Mouse (Mus musculus) heart, embryonic 12.5 days (tissue): Measurements from ENCODE around the gene Abcg1. TPM values are rescaled to one million over a fixed set of nuclear protein-coding genes. Genes with fewer than 3 reads are reported as not detected.
A peak's percentile ranks its signal among the peaks of the same experiment; 100 is the strongest.

Experiments used
- ATAC-seq: fragments of 200-750 bp; cut with Nextera tagmentation; 2 replicates; pipeline ENCODE4 v1.8.0; 2017; ENCODE audit warnings: moderate TSS enrichment, moderate library complexity; ENCODE audit not compliant: insufficient number of reproducible peaks, low FRiP score
- H3K27ac ChIP-seq: fragments of 300-500 bp; sonication (generic); 2 replicates; pipeline ENCODE4 v1.5.1; 2016; ENCODE audit warnings: mild to moderate bottlenecking, moderate library complexity; ENCODE audit not compliant: poor library complexity, severe bottlenecking
- H3K27me3 ChIP-seq: fragments of 300-500 bp; sonication (generic); replicated peaks from 2 replicates; pipeline ENCODE4 v1.6.1; 2016; ENCODE audit warnings: mild to moderate bottlenecking, moderate library complexity
- H3K36me3 ChIP-seq: fragments of 300-500 bp; sonication (generic); 2 replicates; pipeline ENCODE4 v1.6.1; 2016; ENCODE audit warnings: mild to moderate bottlenecking, moderate library complexity
- H3K4me1 ChIP-seq: fragments of 300-500 bp; sonication (generic); replicated peaks from 2 replicates; pipeline ENCODE4 v1.6.1; 2016; ENCODE audit warnings: mild to moderate bottlenecking
- H3K4me2 ChIP-seq: fragments of 300-500 bp; sonication (generic); 2 replicates; pipeline ENCODE4 v1.6.1; 2016; ENCODE audit warnings: mild to moderate bottlenecking, moderate library complexity
- H3K4me3 ChIP-seq: fragments of 300-500 bp; sonication (generic); 2 replicates; pipeline ENCODE4 v1.5.1; 2016; ENCODE audit warnings: mild to moderate bottlenecking
- H3K9ac ChIP-seq: fragments of 300-500 bp; sonication (generic); 2 replicates; pipeline ENCODE4 v1.6.1; 2016; ENCODE audit warnings: mild to moderate bottlenecking, moderate library complexity
- H3K9me3 ChIP-seq: fragments of 300-500 bp; sonication (generic); replicated peaks from 2 replicates; pipeline ENCODE4 v1.6.1; 2016; ENCODE audit warnings: mild to moderate bottlenecking, moderate library complexity
- WGBS: fragments of 180-500 bp; shearing (Covaris S2); methylation state at CpG from one replicate; pipeline ENCODE4 v1.1.7; 2016; 5-methylcytosine and 5-hydroxymethylcytosine counted together
- polyA plus RNA-seq: library from polyadenylated mRNA; unstranded; fragments of >200 nt; fragmentation: Nextera tagmentation; extraction: Ambion mirVana; gene quantifications from 2 replicates; pipeline ENCODE4 v1.2.1, GENCODE M21; 2016

The Abcg1 gene
- polyA plus RNA-seq, 1 experiment from 2014 or later: 6.6 TPM

GRCm38 (mm10) chr17:31082296-31083078 is 25.0 kb downstream of the Abcg1 start:
- Histone ChIP-seq H3K4me3 (no peak overlapping the region), H3K27me3 (no peaks in the 10 kb centered on the region), H3K4me1 (peaks cover 20% of the 10 kb centered on the region), H3K9ac (no peak overlapping the region), H3K4me2 (no peak overlapping the region), H3K36me3 (no peaks in the 10 kb centered on the region), H3K9me3 (no peaks in the 10 kb centered on the region), H3K27ac (no peak overlapping the region)
- WGBS: 84% methylated on average over 4 of the region's 4 CpGs
- ATAC-seq: no peak

- H3K9me3 ChIP-seq: no peaks in the 10 kb centered on the region
Observed at GRCm38 (mm10) chr17:31085519-31085918, 28.0 kb downstream of the Abcg1 start.

DNA sequence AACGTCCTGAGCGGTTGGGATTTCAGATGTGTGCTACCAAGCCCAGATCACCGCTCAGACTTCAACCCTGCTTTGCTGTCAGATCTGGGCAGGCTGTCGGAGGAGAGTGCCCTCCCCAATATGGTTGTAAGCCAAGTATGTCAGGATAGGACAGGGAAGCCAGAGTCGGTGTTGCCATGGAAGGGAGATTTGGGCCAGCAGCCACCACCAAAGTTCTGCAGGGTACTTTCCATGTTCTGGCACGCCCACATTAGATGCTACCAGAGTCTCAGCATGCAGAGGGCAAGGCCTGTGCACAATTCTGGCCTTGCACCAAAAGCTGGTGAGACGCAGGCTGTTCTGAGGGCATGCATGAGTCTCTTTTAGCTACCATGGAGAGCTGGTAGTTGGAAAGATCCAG is 28.7 kb downstream of the Abcg1 start:
- Histone ChIP-seq H3K9me3 (no peaks in the 10 kb centered on the region), H3K4me1 (peaks cover 35% of the 10 kb centered on the region), H3K36me3 (no peaks in the 10 kb centered on the region), H3K27ac (no peak overlapping the region), H3K4me2 (no peak overlapping the region), H3K4me3 (no peak overlapping the region), H3K27me3 (peaks cover 6% of the 10 kb centered on the region; the same call in 1 of the 2 replicates), H3K9ac (no peak overlapping the region)
- no peak for ATAC-seq
- WGBS: 88% methylated on average over 7 of the region's 7 CpGs

More at GRCm38 (mm10) chr17:31085519-31085918, 28.0 kb downstream of the Abcg1 start:
- Histone ChIP-seq H3K27ac (no peak overlapping the region), H3K4me3 (no peak overlapping the region), H3K36me3 (no peaks in the 10 kb centered on the region), H3K4me1 (peaks cover 28% of the 10 kb centered on the region), H3K4me2 (no peak overlapping the region), H3K9ac (no peak overlapping the region), H3K27me3 (peaks cover 6% of the 10 kb centered on the region; the same call in 1 of the 2 replicates)
- 70% methylated on average over 3 of the region's 3 CpGs for WGBS
- no peak for ATAC-seq

- peaks cover 6% of the 10 kb centered on the region; the same call in 1 of the 2 replicates for H3K9me3 ChIP-seq
- H3K27ac ChIP-seq: no peak overlapping the region
- peaks cover 6% of the 10 kb centered on the region; the same call in 1 of the 2 replicates for H3K27me3 ChIP-seq
- no peak overlapping the region for H3K9ac ChIP-seq
- no peak overlapping the region for H3K4me2 ChIP-seq
- ATAC-seq: no peak
- 44% methylated on average over 5 of the region's 5 CpGs for WGBS
- no peaks in the 10 kb centered on the region for H3K36me3 ChIP-seq
- H3K4me3 ChIP-seq: no peak overlapping the region
- peaks cover 46% of the 10 kb centered on the region for H3K4me1 ChIP-seq
Observed at GRCm38 (mm10) chr17:31088711-31089110, 31.2 kb downstream of the Abcg1 start.

GRCm38 (mm10) chr17:31089848-31090247 is 32.4 kb downstream of the Abcg1 start:
- 59% methylated on average over 8 of the region's 8 CpGs for WGBS
- Histone ChIP-seq H3K4me2 (no peak overlapping the region), H3K9me3 (peaks cover 6% of the 10 kb centered on the region; the same call in 1 of the 2 replicates), H3K4me1 (peaks cover 46% of the 10 kb centered on the region), H3K27me3 (peaks cover 15% of the 10 kb centered on the region; the same call in 1 of the 2 replicates), H3K4me3 (no peak overlapping the region), H3K36me3 (no peaks in the 10 kb centered on the region), H3K9ac (no peak overlapping the region), H3K27ac (no peak overlapping the region)
- no peak for ATAC-seq

- H3K4me2 ChIP-seq: 0 out of 2 replicates have a peak overlapping the region, but pooled peaks have one; percentile 4
- H3K27me3 ChIP-seq: peaks cover 15% of the 10 kb centered on the region
Observed at GRCm38 (mm10) chr17:31091023-31091735, 33.7 kb downstream of the Abcg1 start.

GRCm38 (mm10) chr17:31094781-31095180 is 37.3 kb downstream of the Abcg1 start:
- no peak for ATAC-seq
- Histone ChIP-seq H3K36me3 (peaks cover 6% of the 10 kb centered on the region), H3K4me2 (no peak overlapping the region), H3K4me1 (peaks cover 31% of the 10 kb centered on the region), H3K27ac (no peak overlapping the region), H3K9ac (no peak overlapping the region), H3K27me3 (peaks cover 15% of the 10 kb centered on the region), H3K4me3 (no peak overlapping the region), H3K9me3 (peaks cover 14% of the 10 kb centered on the region; the same call in 1 of the 2 replicates)
- WGBS: 59% methylated on average over 5 of the region's 5 CpGs

More at GRCm38 (mm10) chr17:31091023-31091735, 33.7 kb downstream of the Abcg1 start:
- peaks cover 46% of the 10 kb centered on the region for H3K4me1 ChIP-seq
- peaks cover 6% of the 10 kb centered on the region; the same call in 1 of the 2 replicates for H3K9me3 ChIP-seq
- WGBS: 11% methylated on average over 13 of the region's 13 CpGs
- H3K36me3 ChIP-seq: peaks cover 3% of the 10 kb centered on the region; the same call in 1 of the 2 replicates
- ATAC-seq: peak; percentile 46; the same call in 1 of the 2 replicates
- H3K27ac ChIP-seq: no peak overlapping the region
- H3K9ac ChIP-seq: no peak overlapping the region
- H3K4me3 ChIP-seq: no peak overlapping the region

DNA sequence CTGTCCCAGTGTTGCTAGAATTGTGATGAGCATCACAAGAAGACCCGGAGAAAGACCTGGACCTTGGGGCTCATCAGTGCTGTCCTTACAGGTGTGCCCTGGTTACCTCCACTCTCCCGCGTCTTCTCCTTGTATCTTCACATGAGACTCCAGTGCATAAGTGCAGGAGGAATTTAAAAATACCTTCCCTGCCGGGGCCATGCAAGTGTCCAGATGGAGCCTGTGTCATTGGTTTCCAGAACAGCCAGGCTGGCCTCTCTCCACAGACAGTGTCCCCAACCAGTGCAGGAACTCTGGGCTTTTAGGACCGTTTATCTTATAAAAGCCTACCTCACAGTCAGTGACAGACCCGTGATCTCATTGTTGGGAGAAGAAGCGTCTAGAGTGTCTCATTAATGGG is 38.1 kb downstream of the Abcg1 start:
- ATAC-seq: no peak
- no peak overlapping the region for H3K4me2 ChIP-seq
- H3K36me3 ChIP-seq: peaks cover 6% of the 10 kb centered on the region
- no peak overlapping the region for H3K27ac ChIP-seq
- H3K9me3 ChIP-seq: peaks cover 14% of the 10 kb centered on the region; the same call in 1 of the 2 replicates
- H3K9ac ChIP-seq: no peak overlapping the region
- no peak overlapping the region for H3K4me3 ChIP-seq
- peaks cover 23% of the 10 kb centered on the region for H3K4me1 ChIP-seq
- WGBS: 81% methylated on average over 7 of the region's 7 CpGs
- H3K27me3 ChIP-seq: peaks cover 15% of the 10 kb centered on the region

GRCm38 (mm10) chr17:31096893-31097292 is 39.4 kb downstream of the Abcg1 start:
- 92% methylated on average over 2 of the region's 2 CpGs for WGBS
- Histone ChIP-seq H3K27me3 (peaks cover 15% of the 10 kb centered on the region; the same call in 1 of the 2 replicates), H3K4me3 (no peak overlapping the region), H3K9ac (no peak overlapping the region), H3K4me1 (peaks cover 11% of the 10 kb centered on the region), H3K36me3 (peaks cover 6% of the 10 kb centered on the region), H3K4me2 (no peak overlapping the region), H3K9me3 (peaks cover 14% of the 10 kb centered on the region; the same call in 1 of the 2 replicates), H3K27ac (no peak overlapping the region)
- no peak for ATAC-seq

GRCm38 (mm10) chr17:31098788-31099187 is 41.3 kb downstream of the Abcg1 start:
- no peak overlapping the region for H3K4me2 ChIP-seq
- no peak overlapping the region for H3K9ac ChIP-seq
- H3K27ac ChIP-seq: no peak overlapping the region
- peaks cover 6% of the 10 kb centered on the region for H3K36me3 ChIP-seq
- no peak for ATAC-seq
- H3K27me3 ChIP-seq: peaks cover 15% of the 10 kb centered on the region; the same call in 1 of the 2 replicates
- H3K4me3 ChIP-seq: no peak overlapping the region
- 0 out of 2 replicates have a peak, but pooled peaks cover 8% of the 10 kb centered on the region for H3K9me3 ChIP-seq
- 0 out of 2 replicates have a peak, but pooled peaks cover 5% of the 10 kb centered on the region for H3K4me1 ChIP-seq
- 45% methylated on average over 5 of the region's 5 CpGs for WGBS
